Mouse (Mus musculus): ENCODE measurements around the gene Arhgef39.
"Not testable (repeated sequence)": the region's sequence is repeated elsewhere in the genome, so short reads cannot be mapped to it uniquely, and the experiment has no call there.

Arhgef39 gene

DNA sequence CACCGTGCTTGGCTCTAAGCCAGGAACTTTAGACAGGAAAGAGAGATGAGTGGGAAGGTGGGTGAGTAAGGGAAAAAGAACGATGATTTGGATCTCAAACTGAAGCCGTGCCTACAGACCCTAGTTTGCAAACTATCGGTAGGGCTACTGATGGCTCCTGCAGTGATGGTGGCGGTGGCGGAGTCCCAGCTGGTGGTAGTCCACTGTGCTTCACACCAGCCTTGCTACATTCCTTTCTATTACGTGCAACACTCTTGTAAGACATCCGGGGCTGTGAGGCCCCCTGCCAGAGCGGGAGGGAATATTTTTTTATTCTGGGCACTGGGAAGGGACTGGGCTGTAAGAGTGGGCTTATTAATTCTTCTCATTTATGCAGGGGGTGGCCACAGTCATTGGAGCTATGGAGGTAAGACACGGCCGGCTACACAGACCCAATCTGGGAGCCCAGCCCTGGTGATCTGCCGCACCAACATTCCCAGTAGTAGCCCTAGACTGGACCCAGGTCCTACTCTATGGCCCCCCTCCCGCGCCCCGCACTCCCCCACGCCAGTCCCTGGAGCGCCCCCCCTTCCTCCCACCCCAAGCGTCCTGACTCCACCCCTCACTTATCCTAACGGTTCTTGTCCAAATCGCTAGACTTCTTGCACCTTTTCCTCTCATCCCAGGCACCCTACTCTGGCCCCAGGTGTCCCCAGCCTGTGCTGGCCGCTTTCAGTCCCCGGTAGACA lies 8.6 kb upstream of the Arhgef39 start:
- DNase-seq (ENCODE audit: low read depth), result peak; percentile 54

- no peak for DNase-seq (ENCODE audit: low read depth)
These were observed 7.2 kb upstream of the Arhgef39 start, which contains the start of gene Car9 for GRCm38 (mm10) chr4:43506536-43507185. Gene Car9 (plus strand): TSS chr4:43506966.

- DNase-seq (ENCODE audit: low read depth), result no peak
These were observed 6.6 kb upstream of the Arhgef39 start for GRCm38 (mm10) chr4:43506074-43506473.

GRCm38 (mm10) chr4:43504269-43504668 lies 4.8 kb upstream of the Arhgef39 start:
- peak; percentile 98 for DNase-seq (ENCODE audit: low read depth)

GRCm38 (mm10) chr4:43503506-43503905 lies 4.0 kb upstream of the Arhgef39 start:
- DNase-seq (ENCODE audit: low read depth), result no peak

DNA sequence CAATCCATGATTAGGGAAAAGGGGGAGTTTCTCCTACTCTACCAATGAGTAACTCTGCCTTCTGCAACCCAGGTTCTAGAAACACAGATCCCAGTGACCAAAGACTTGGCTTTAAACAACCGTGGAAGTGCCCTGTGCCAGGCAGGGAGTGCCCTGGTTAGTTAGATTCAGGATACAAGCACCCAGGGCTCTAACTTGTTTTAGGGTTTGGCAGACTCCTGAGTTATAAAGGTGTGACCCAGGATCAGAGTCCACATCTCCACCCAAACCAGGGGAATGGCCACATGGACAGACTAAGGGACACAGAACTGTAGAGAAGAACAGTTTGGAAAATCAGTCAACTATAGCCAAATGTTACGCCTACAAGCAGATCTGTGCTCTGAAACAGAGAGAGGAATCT lies 3.5 kb upstream of the Arhgef39 start:
- no peak for DNase-seq (ENCODE audit: low read depth)

- peak; percentile 75 for DNase-seq (ENCODE audit: low read depth)
These were observed 512 bp downstream of the Arhgef39 start for GRCm38 (mm10) chr4:43498983-43499382.

- no peak for DNase-seq (ENCODE audit: low read depth)
These were observed 1.5 kb downstream of the Arhgef39 start for GRCm38 (mm10) chr4:43497946-43498345.

DNA sequence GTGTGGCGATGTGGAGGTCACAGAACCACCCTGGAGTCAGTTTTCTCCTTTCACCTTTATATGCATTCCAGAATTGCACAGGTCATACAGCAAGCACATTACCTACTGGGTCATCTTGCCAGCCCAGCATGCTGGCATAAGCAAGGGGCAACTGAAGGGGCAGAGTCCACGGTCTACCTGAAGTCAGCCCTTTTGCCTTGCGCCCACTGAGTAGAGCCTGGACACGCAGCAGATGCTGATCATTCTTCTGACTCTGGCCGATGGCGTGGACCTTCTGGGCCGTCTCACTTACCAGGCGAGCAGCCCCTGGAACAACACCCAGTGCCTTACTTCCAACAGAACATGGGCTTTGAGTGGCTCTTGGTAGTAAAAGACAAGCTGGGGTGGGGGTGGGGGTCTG lies 2.1 kb downstream of the Arhgef39 start:
- no peak for DNase-seq (ENCODE audit: low read depth)

- no peak for DNase-seq (ENCODE audit: low read depth)
These were observed 2.9 kb downstream of the Arhgef39 start for GRCm38 (mm10) chr4:43496587-43496986.

DNA sequence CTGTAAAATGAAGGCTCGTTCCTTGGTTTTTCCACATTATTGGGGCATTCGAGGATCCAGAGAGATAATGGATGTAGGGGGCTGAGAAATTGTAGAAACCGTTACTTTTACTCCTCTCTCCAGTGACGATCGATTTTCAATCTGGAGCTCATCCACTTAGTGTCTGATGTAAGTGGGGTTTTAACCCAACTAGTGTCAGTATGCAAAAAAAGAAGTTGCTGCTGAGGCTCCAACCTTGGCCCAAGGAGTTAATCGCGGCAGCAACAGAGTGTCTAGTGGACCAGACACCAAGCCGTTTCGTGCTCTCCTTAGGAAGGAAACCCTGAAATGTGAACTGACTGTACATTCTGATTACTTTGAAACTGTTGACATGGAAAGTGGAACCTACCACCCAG lies 5.7 kb downstream of the Arhgef39 start:
- DNase-seq (ENCODE audit: low read depth), result peak; percentile 56

DNA sequence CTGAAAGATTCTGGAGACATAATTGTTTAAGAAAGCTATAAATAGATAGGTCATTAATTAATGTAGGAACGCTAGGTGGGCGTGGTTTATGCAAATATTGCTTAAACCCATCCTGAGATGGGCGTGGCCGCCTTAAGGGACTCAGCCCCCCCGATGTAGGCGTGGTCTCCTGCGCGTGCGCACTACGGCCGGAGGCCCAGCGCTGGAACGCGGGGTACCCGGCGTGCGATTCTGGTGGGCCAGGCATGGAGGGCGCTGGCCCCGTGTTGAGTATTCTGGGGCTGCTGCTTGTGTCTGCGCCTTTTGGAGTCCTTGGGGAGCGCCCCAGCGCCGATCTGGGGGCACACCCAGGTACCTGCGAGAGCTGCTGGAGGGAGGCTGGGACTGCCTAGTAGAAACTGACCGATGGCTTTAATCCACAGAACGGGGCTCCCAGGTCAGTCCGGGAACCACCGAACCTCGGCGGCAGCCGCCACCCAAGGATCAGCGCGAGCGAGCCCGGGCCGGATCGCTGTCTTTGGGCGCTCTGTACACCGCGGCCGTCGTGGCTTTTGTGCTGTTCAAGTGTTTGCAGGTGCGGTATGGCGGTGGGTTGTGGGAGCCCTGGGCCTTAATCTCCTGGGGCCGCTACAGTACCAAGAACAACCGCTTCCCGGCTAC lies 6.2 kb downstream of the Arhgef39 start:
- peak; percentile 97 for DNase-seq (ENCODE audit: low read depth)

DNA sequence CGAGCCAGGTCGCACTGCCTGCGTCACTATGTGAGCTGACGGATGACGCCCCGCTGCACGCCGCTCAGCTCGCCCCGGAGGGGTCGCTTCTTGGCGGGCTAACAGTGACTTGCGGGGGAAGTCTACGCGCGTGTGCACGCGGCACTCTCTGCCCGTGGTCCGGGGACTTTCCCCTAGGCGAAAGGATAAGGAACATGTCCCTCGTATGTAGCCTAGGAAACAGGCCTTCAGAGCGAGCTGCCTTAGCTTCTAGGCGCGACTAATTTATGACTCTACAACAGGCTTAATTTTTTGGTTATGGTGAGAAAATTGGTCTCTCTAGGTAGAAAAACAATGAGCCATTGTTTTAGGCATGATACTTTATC lies 6.7 kb downstream of the Arhgef39 start, which contains the start of gene Ccdc107:
Gene Ccdc107, plus strand, starts transcription at position 80 of the 365 bp plus-strand sequence.
- DNase-seq (ENCODE audit: low read depth), result peak; percentile 99

DNA sequence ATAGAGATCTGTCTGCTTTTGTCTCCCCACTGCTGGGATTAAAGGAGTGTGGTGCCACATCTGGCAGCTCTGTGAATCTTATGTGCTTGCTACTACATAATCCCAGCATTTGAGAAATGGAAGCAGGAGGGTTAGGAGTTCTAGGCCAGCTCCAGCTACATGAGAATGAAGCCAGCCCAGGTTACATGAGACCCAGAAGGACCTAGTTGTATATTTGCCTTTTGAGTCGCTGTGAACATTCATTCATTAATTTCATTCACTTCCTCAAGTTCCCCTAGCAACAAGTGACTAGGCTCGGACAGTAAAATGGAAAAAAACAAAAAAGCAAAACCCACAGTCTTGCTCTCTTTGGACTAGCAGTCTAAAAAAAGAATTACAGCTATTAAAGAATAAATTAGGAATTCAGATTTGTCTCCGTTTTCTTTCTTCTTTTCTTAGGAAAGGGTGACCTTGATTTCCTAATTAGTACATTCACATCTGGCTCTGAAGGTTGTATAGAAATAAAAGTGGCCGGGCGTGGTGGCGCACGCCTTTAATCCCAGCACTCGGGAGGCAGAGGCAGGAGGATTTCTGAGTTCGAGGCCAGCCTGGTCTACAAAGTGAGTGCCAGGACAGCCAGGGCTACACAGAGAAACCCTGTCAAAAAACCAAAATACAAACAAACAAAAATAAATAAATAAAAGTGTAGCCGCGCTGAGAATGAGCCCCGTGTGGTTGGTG lies 7.2 kb downstream of the Arhgef39 start:
- DNase-seq (ENCODE audit: low read depth), result peak; percentile 63

DNA sequence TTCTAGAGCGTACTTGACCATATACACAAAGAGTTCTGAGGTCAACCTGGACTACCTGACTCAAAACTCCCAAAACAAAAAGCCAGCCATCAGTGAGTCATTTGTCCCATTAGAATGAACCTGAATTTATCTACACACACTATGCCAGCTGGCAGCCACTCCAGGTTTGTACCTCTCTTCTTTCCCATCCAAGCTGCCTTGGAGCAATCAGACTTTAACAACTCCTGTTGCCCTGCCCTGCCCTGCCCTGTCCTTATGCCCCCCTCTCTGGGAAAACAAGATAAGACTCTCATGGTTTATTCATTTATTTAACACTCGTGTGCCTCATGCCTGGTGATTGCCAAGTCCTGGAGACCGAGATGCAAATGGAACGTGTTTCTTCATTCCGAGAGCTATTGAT lies 8.7 kb downstream of the Arhgef39 start:
- no peak for DNase-seq (ENCODE audit: low read depth)

- DNase-seq (ENCODE audit: low read depth), result no peak
These were observed 9.9 kb downstream of the Arhgef39 start for GRCm38 (mm10) chr4:43489611-43490010.

DNA sequence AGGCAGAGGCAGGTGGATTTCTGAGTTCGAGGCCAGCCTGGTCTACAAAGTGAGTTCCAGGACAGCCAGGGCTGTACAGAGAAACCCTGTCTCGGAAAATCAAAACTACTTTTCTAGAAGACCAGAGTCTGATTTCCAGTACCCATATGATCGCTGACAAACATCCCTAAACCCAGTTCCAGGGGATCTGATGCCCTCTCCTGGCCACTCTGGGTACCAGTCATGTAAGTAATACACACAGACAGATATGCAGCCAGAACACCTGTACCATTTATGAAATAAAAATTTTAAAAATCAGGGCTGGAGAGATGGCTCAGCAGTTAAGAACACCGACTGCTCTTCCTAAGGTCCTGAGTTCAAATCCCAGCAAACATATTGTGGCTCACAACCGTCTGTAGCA lies 13.8 kb downstream of the Arhgef39 start:
- not testable (repeated sequence) for DNase-seq (ENCODE audit: low read depth)

GRCm38 (mm10) chr4:43483535-43484091 lies 15.9 kb downstream of the Arhgef39 start, which contains the start of gene Sit1:
Gene Sit1 (minus strand): TSS chr4:43483734.
- no peak for DNase-seq (ENCODE audit: low read depth)

- peak; percentile 78 for DNase-seq (ENCODE audit: low read depth)
These were observed 16.9 kb downstream of the Arhgef39 start for GRCm38 (mm10) chr4:43482591-43482990.

DNA sequence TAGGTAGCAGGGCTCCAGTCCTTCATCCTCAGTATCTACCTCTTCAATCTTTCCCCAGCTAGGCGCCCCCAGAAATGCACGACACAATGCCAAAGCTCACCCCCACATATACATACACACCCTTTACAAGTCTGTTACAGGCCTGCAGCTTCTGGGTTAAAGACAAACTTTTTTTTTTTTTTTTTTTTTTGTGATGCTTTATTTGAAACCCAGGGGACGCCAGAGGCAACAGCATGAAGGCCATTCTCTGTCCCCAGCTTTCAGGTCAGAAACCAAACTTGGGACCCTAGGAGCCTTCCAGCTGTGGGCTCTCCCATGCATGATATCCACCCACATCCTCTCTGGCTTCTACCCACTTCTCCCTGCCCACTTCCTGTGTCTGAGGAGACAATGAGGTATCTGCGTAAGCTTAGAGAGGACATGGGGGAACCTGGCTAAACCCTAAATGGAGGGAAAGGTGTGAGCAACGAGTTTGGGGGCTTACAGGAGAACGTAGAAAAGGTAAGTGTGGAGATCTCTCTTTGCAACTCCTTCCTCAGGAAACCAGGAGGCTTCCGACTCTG lies 17.5 kb downstream of the Arhgef39 start:
- DNase-seq (ENCODE audit: low read depth), result peak; percentile 81

GRCm38 (mm10) chr4:43480985-43481384 lies 18.5 kb downstream of the Arhgef39 start:
- no peak for DNase-seq (ENCODE audit: low read depth)

Data from 416B (cell line).